Mouse (Mus musculus) limb, embryonic 10.5 days (tissue): ENCODE measurements around the gene Hnrnpul1. TPM values are rescaled to one million over a fixed set of nuclear protein-coding genes. Genes with fewer than 3 reads are reported as not detected.

ENCODE experiments used
- DNase-seq: peaks from one replicate; pipeline ENCODE4 v3.0.0-alpha.2; 2017; ENCODE audit warnings: low spot score
- H3K27ac ChIP-seq: fragments of 300-500 bp; sonication (generic); 2 replicates; pipeline ENCODE4 v1.5.1; 2016; ENCODE audit warnings: mild to moderate bottlenecking
- H3K27me3 ChIP-seq: fragments of 300-500 bp; sonication (generic); 2 replicates; pipeline ENCODE4 v1.6.1; 2016; ENCODE audit warnings: low read depth, mild to moderate bottlenecking; ENCODE audit not compliant: poor library complexity, severe bottlenecking
- H3K36me3 ChIP-seq: fragments of 300-500 bp; sonication (generic); 2 replicates; pipeline ENCODE4 v1.6.1; 2016; ENCODE audit warnings: mild to moderate bottlenecking, moderate library complexity
- H3K4me1 ChIP-seq: fragments of 300-500 bp; sonication (generic); 2 replicates; pipeline ENCODE4 v1.6.1; 2016
- H3K4me3 ChIP-seq: fragments of 300-500 bp; sonication (generic); 2 replicates; pipeline ENCODE4 v1.5.1; 2016; ENCODE audit warnings: mild to moderate bottlenecking, moderate library complexity
- H3K9me3 ChIP-seq: fragments of 300-500 bp; sonication (generic); replicated peaks from 2 replicates; pipeline ENCODE4 v1.6.1; 2016; ENCODE audit warnings: mild to moderate bottlenecking
- WGBS: fragments of 180-500 bp; shearing (Covaris S2); methylation state at CpG from one replicate; pipeline ENCODE4 v1.1.7; 2016; 5-methylcytosine and 5-hydroxymethylcytosine counted together
- polyA plus RNA-seq: library from polyadenylated mRNA; unstranded; fragments of >200 nt; fragmentation: Nextera tagmentation; extraction: Ambion mirVana; gene quantifications from 2 replicates; pipeline ENCODE4 v1.2.1, GENCODE M21; 2016

Hnrnpul1 gene
- polyA plus RNA-seq, 1 experiment from 2014 or later = 67.7 TPM

- no peaks in the 10 kb centered on the region for H3K36me3 ChIP-seq
- peak overlapping the region; percentile 68 for H3K4me3 ChIP-seq
- H3K27me3 ChIP-seq = peaks cover 7% of the 10 kb centered on the region; the same call in 1 of the 2 replicates
- no peaks in the 10 kb centered on the region for H3K9me3 ChIP-seq
- H3K4me1 ChIP-seq = peaks cover 45% of the 10 kb centered on the region
- WGBS = 25% methylated on average over 9 of the region's 9 CpGs
- H3K27ac ChIP-seq = peak overlapping the region; percentile 83
- DNase-seq = no peak
Observed at GRCm38 (mm10) chr7:25787456-25788219, 33.1 kb upstream of the Hnrnpul1 start.

- Histone ChIP-seq H3K27ac (0 out of 2 replicates have a peak overlapping the region, but pooled peaks have one; percentile 83), H3K4me3 (peak overlapping the region; percentile 68; the same call in 1 of the 2 replicates), H3K9me3 (no peaks in the 10 kb centered on the region), H3K4me1 (peaks cover 51% of the 10 kb centered on the region), H3K27me3 (peaks cover 7% of the 10 kb centered on the region; the same call in 1 of the 2 replicates), H3K36me3 (no peaks in the 10 kb centered on the region)
- no peak for DNase-seq
- WGBS = 67% methylated on average over 4 of the region's 4 CpGs
Observed at GRCm38 (mm10) chr7:25786974-25787373, 32.4 kb upstream of the Hnrnpul1 start.

- H3K4me3 ChIP-seq = no peak overlapping the region
- H3K27me3 ChIP-seq = peaks cover 7% of the 10 kb centered on the region; the same call in 1 of the 2 replicates
- no peaks in the 10 kb centered on the region for H3K36me3 ChIP-seq
- no peak for DNase-seq
- no peaks in the 10 kb centered on the region for H3K9me3 ChIP-seq
- peaks cover 63% of the 10 kb centered on the region for H3K4me1 ChIP-seq
- 67% methylated on average over 4 of the region's 4 CpGs for WGBS
- no peak overlapping the region for H3K27ac ChIP-seq
Observed at GRCm38 (mm10) chr7:25785752-25786151, 31.2 kb upstream of the Hnrnpul1 start.

GRCm38 (mm10) chr7:25784808-25785207 is 30.3 kb upstream of the Hnrnpul1 start:
- H3K4me3 ChIP-seq = no peak overlapping the region
- DNase-seq = no peak
- no peak overlapping the region for H3K27ac ChIP-seq
- WGBS = 57% methylated on average over 1 of the region's 1 CpGs
- peaks cover 7% of the 10 kb centered on the region; the same call in 1 of the 2 replicates for H3K27me3 ChIP-seq
- peaks cover 60% of the 10 kb centered on the region for H3K4me1 ChIP-seq
- H3K9me3 ChIP-seq = no peaks in the 10 kb centered on the region
- no peaks in the 10 kb centered on the region for H3K36me3 ChIP-seq

- no peak for DNase-seq
- Histone ChIP-seq H3K36me3 (no peaks in the 10 kb centered on the region), H3K4me1 (peaks cover 49% of the 10 kb centered on the region), H3K27me3 (peaks cover 7% of the 10 kb centered on the region; the same call in 1 of the 2 replicates), H3K27ac (no peak overlapping the region), H3K4me3 (no peak overlapping the region), H3K9me3 (no peaks in the 10 kb centered on the region)
- WGBS = 59% methylated on average over 8 of the region's 8 CpGs
Observed at GRCm38 (mm10) chr7:25783746-25784145, 29.2 kb upstream of the Hnrnpul1 start.

- H3K36me3 ChIP-seq = peaks cover 9% of the 10 kb centered on the region
- no peaks in the 10 kb centered on the region for H3K9me3 ChIP-seq
- peaks cover 7% of the 10 kb centered on the region; the same call in 1 of the 2 replicates for H3K27me3 ChIP-seq
- H3K4me1 ChIP-seq = peaks cover 39% of the 10 kb centered on the region
- H3K27ac ChIP-seq = peak overlapping the region; percentile 16; the same call in 1 of the 2 replicates
- WGBS = 85% methylated on average over 6 of the region's 6 CpGs
- H3K4me3 ChIP-seq = no peak overlapping the region
- no peak for DNase-seq
Observed at GRCm38 (mm10) chr7:25782744-25783143, 28.2 kb upstream of the Hnrnpul1 start.

GRCm38 (mm10) chr7:25781937-25782610 is 27.5 kb upstream of the Hnrnpul1 start:
- H3K27me3 ChIP-seq = peaks cover 1% of the 10 kb centered on the region; the same call in 1 of the 2 replicates
- peak; percentile 57 for DNase-seq
- 41% methylated on average over 11 of the region's 11 CpGs for WGBS
- H3K4me3 ChIP-seq = peak overlapping the region; percentile 54
- peak overlapping the region; percentile 90 for H3K27ac ChIP-seq
- H3K9me3 ChIP-seq = no peaks in the 10 kb centered on the region
- peaks cover 16% of the 10 kb centered on the region for H3K36me3 ChIP-seq
- H3K4me1 ChIP-seq = peaks cover 32% of the 10 kb centered on the region

- no peaks in the 10 kb centered on the region for H3K27me3 ChIP-seq
- DNase-seq = peak; percentile 44
- 10% methylated on average over 33 of the region's 33 CpGs for WGBS
- H3K4me3 ChIP-seq = peak overlapping the region; percentile 54
- H3K4me1 ChIP-seq = peaks cover 28% of the 10 kb centered on the region
- peaks cover 22% of the 10 kb centered on the region for H3K36me3 ChIP-seq
- no peaks in the 10 kb centered on the region for H3K9me3 ChIP-seq
- peak overlapping the region; percentile 90 for H3K27ac ChIP-seq
Observed at GRCm38 (mm10) chr7:25781321-25781936, 26.9 kb upstream of the Hnrnpul1 start.

GRCm38 (mm10) chr7:25780753-25781152 is 26.2 kb upstream of the Hnrnpul1 start:
- Histone ChIP-seq H3K36me3 (peaks cover 26% of the 10 kb centered on the region), H3K9me3 (no peaks in the 10 kb centered on the region), H3K27me3 (no peaks in the 10 kb centered on the region), H3K4me1 (peaks cover 27% of the 10 kb centered on the region), H3K4me3 (no peak overlapping the region), H3K27ac (peak overlapping the region; percentile 90; the same call in 1 of the 2 replicates)
- WGBS = 68% methylated on average over 4 of the region's 4 CpGs
- DNase-seq = no peak

GRCm38 (mm10) chr7:25780021-25780420 is 25.5 kb upstream of the Hnrnpul1 start:
- no peak for DNase-seq
- H3K4me3 ChIP-seq = no peak overlapping the region
- no peak overlapping the region for H3K27ac ChIP-seq
- no peaks in the 10 kb centered on the region for H3K27me3 ChIP-seq
- H3K4me1 ChIP-seq = peaks cover 25% of the 10 kb centered on the region
- WGBS = 92% methylated on average over 5 of the region's 5 CpGs
- H3K36me3 ChIP-seq = peaks cover 26% of the 10 kb centered on the region
- H3K9me3 ChIP-seq = no peaks in the 10 kb centered on the region

- H3K36me3 ChIP-seq = peaks cover 57% of the 10 kb centered on the region
- H3K4me3 ChIP-seq = no peak overlapping the region
- no peak for DNase-seq
- H3K27me3 ChIP-seq = no peaks in the 10 kb centered on the region
- H3K9me3 ChIP-seq = no peaks in the 10 kb centered on the region
- peaks cover 8% of the 10 kb centered on the region for H3K4me1 ChIP-seq
- 90% methylated on average over 5 of the region's 5 CpGs for WGBS
- no peak overlapping the region for H3K27ac ChIP-seq
Observed at GRCm38 (mm10) chr7:25768229-25768628, 13.7 kb upstream of the Hnrnpul1 start.

- peaks cover 56% of the 10 kb centered on the region for H3K36me3 ChIP-seq
- 87% methylated on average over 6 of the region's 6 CpGs for WGBS
- no peak for DNase-seq
Observed at GRCm38 (mm10) chr7:25766108-25766507, 11.6 kb upstream of the Hnrnpul1 start.

More at GRCm38 (mm10) chr7:25766108-25766507, 11.6 kb upstream of the Hnrnpul1 start:
- Histone ChIP-seq H3K4me1 (peaks cover 8% of the 10 kb centered on the region), H3K4me3 (no peak overlapping the region), H3K27ac (no peak overlapping the region), H3K9me3 (no peaks in the 10 kb centered on the region), H3K27me3 (no peaks in the 10 kb centered on the region)
